Mouse (Mus musculus): ENCODE measurements at regions not wholly inside any gene's neighbourhood (a gene's known extent, or its start where the extent isn't known, plus 50 kb on each side); places are given as distances from the start of the nearest gene placed in this dataset.

GRCm38 (mm10) chr1:81671725-81672124 is 561.2 kb upstream of the Gm9747 start:
- Histone ChIP-seq H3K9ac (ENCODE audit: low read length) (no peak overlapping the region), H3K4me3 (ENCODE audit: low read depth, low read length) (no peak overlapping the region), H3K27ac (replicated peaks; ENCODE audit: low read depth, low read length) (no peak overlapping the region), H3K36me3 (ENCODE audit: control insufficient read depth, insufficient read depth, low read length) (no peaks in the 10 kb centered on the region), H3K9me3 (ENCODE audit: control insufficient read depth, low read length) (no peaks in the 10 kb centered on the region), H3K4me1 (ENCODE audit: control insufficient read depth, insufficient read depth, low read length) (no peaks in the 10 kb centered on the region), H3K4me2 (ENCODE audit: low read depth, severe bottlenecking) (no peak overlapping the region), H3K27me3 (ENCODE audit: control insufficient read depth, insufficient read depth, low read length) (no peaks in the 10 kb centered on the region)
- 83% methylated on average over 3 of the region's 3 CpGs for WGBS
- DNase-seq (ENCODE audit: low spot score) (no peak), ATAC-seq (ENCODE audit: insufficient number of reproducible peaks, low FRiP score, low TSS enrichment, low read depth) (no peak)

- H3K4me3 ChIP-seq (ENCODE audit: low read depth, low read length), result no peak overlapping the region
- no peak for ATAC-seq (ENCODE audit: insufficient number of reproducible peaks, low FRiP score, low TSS enrichment, low read depth)
- H3K9ac ChIP-seq (ENCODE audit: low read length), result no peak overlapping the region
- no peaks in the 10 kb centered on the region for H3K27me3 ChIP-seq (ENCODE audit: control insufficient read depth, insufficient read depth, low read length)
- no peak for DNase-seq (ENCODE audit: low spot score)
- no peak overlapping the region for H3K27ac ChIP-seq (replicated peaks; ENCODE audit: low read depth, low read length)
- no peaks in the 10 kb centered on the region for H3K4me1 ChIP-seq (ENCODE audit: control insufficient read depth, insufficient read depth, low read length)
- H3K36me3 ChIP-seq (ENCODE audit: control insufficient read depth, insufficient read depth, low read length), result no peaks in the 10 kb centered on the region
- H3K9me3 ChIP-seq (ENCODE audit: control insufficient read depth, low read length), result no peaks in the 10 kb centered on the region
- H3K4me2 ChIP-seq (ENCODE audit: low read depth, severe bottlenecking), result no peak overlapping the region
- 77% methylated on average over 5 of the region's 5 CpGs for WGBS
These were observed 557.2 kb upstream of the Gm9747 start for GRCm38 (mm10) chr1:81675576-81676342.

- Histone ChIP-seq H3K27ac (replicated peaks; ENCODE audit: low read depth, low read length) (no peak overlapping the region), H3K4me3 (ENCODE audit: low read depth, low read length) (no peak overlapping the region), H3K9me3 (ENCODE audit: control insufficient read depth, low read length) (no peaks in the 10 kb centered on the region), H3K27me3 (ENCODE audit: control insufficient read depth, insufficient read depth, low read length) (no peaks in the 10 kb centered on the region), H3K9ac (ENCODE audit: low read length) (no peak overlapping the region), H3K4me2 (ENCODE audit: low read depth, severe bottlenecking) (no peak overlapping the region), H3K4me1 (ENCODE audit: control insufficient read depth, insufficient read depth, low read length) (no peaks in the 10 kb centered on the region), H3K36me3 (ENCODE audit: control insufficient read depth, insufficient read depth, low read length) (no peaks in the 10 kb centered on the region)
- DNase-seq (ENCODE audit: low spot score) (no peak), ATAC-seq (ENCODE audit: insufficient number of reproducible peaks, low FRiP score, low TSS enrichment, low read depth) (no peak)
- WGBS, result 51% methylated on average over 1 of the region's 1 CpGs
These were observed 555.0 kb upstream of the Gm9747 start for GRCm38 (mm10) chr1:81677768-81678400.

GRCm38 (mm10) chr1:81696129-81696528 is 536.8 kb upstream of the Gm9747 start:
- Histone ChIP-seq H3K9ac (ENCODE audit: low read length) (no peak overlapping the region), H3K4me3 (ENCODE audit: low read depth, low read length) (no peak overlapping the region), H3K27ac (replicated peaks; ENCODE audit: low read depth, low read length) (no peak overlapping the region), H3K36me3 (ENCODE audit: control insufficient read depth, insufficient read depth, low read length) (no peaks in the 10 kb centered on the region), H3K4me1 (ENCODE audit: control insufficient read depth, insufficient read depth, low read length) (no peaks in the 10 kb centered on the region), H3K4me2 (ENCODE audit: low read depth, severe bottlenecking) (no peak overlapping the region), H3K9me3 (ENCODE audit: control insufficient read depth, low read length) (no peaks in the 10 kb centered on the region; the same call in 1 of the 2 replicates), H3K27me3 (ENCODE audit: control insufficient read depth, insufficient read depth, low read length) (no peaks in the 10 kb centered on the region)
- DNase-seq (ENCODE audit: low spot score) (no peak), ATAC-seq (ENCODE audit: insufficient number of reproducible peaks, low FRiP score, low TSS enrichment, low read depth) (no peak)

GRCm38 (mm10) chr1:81709169-81709568 is 523.7 kb upstream of the Gm9747 start:
- Histone ChIP-seq H3K4me3 (ENCODE audit: low read depth, low read length) (no peak overlapping the region), H3K9ac (ENCODE audit: low read length) (no peak overlapping the region), H3K36me3 (ENCODE audit: control insufficient read depth, insufficient read depth, low read length) (no peaks in the 10 kb centered on the region), H3K9me3 (ENCODE audit: control insufficient read depth, low read length) (no peaks in the 10 kb centered on the region), H3K4me2 (ENCODE audit: low read depth, severe bottlenecking) (no peak overlapping the region), H3K27ac (replicated peaks; ENCODE audit: low read depth, low read length) (no peak overlapping the region), H3K4me1 (ENCODE audit: control insufficient read depth, insufficient read depth, low read length) (no peaks in the 10 kb centered on the region), H3K27me3 (ENCODE audit: control insufficient read depth, insufficient read depth, low read length) (no peaks in the 10 kb centered on the region)
- WGBS, result 87% methylated on average over 4 of the region's 4 CpGs
- ATAC-seq (ENCODE audit: insufficient number of reproducible peaks, low FRiP score, low TSS enrichment, low read depth) (no peak), DNase-seq (ENCODE audit: low spot score) (no peak)

GRCm38 (mm10) chr1:81717091-81717490 is 515.8 kb upstream of the Gm9747 start:
- WGBS, result 87% methylated on average over 6 of the region's 6 CpGs
- H3K27ac ChIP-seq (replicated peaks; ENCODE audit: low read depth, low read length), result no peak overlapping the region
- no peaks in the 10 kb centered on the region for H3K27me3 ChIP-seq (ENCODE audit: control insufficient read depth, insufficient read depth, low read length)
- H3K36me3 ChIP-seq (ENCODE audit: control insufficient read depth, insufficient read depth, low read length), result no peaks in the 10 kb centered on the region
- no peaks in the 10 kb centered on the region for H3K9me3 ChIP-seq (ENCODE audit: control insufficient read depth, low read length)
- no peak overlapping the region for H3K4me2 ChIP-seq (ENCODE audit: low read depth, severe bottlenecking)
- H3K4me1 ChIP-seq (ENCODE audit: control insufficient read depth, insufficient read depth, low read length), result no peaks in the 10 kb centered on the region
- no peak overlapping the region for H3K9ac ChIP-seq (ENCODE audit: low read length)
- no peak overlapping the region for H3K4me3 ChIP-seq (ENCODE audit: low read depth, low read length)
- DNase-seq (ENCODE audit: low spot score), result no peak
- no peak for ATAC-seq (ENCODE audit: insufficient number of reproducible peaks, low FRiP score, low TSS enrichment, low read depth)

- Histone ChIP-seq H3K27ac (replicated peaks; ENCODE audit: low read depth, low read length) (no peak overlapping the region), H3K9me3 (ENCODE audit: control insufficient read depth, low read length) (no peaks in the 10 kb centered on the region), H3K36me3 (ENCODE audit: control insufficient read depth, insufficient read depth, low read length) (no peaks in the 10 kb centered on the region), H3K4me2 (ENCODE audit: low read depth, severe bottlenecking) (no peak overlapping the region), H3K4me3 (ENCODE audit: low read depth, low read length) (no peak overlapping the region), H3K9ac (ENCODE audit: low read length) (no peak overlapping the region), H3K27me3 (ENCODE audit: control insufficient read depth, insufficient read depth, low read length) (no peaks in the 10 kb centered on the region), H3K4me1 (ENCODE audit: control insufficient read depth, insufficient read depth, low read length) (no peaks in the 10 kb centered on the region)
- no peak for ATAC-seq (ENCODE audit: insufficient number of reproducible peaks, low FRiP score, low TSS enrichment, low read depth)
- DNase-seq (ENCODE audit: low spot score), result no peak
These were observed 514.7 kb upstream of the Gm9747 start for GRCm38 (mm10) chr1:81718233-81718632.

GRCm38 (mm10) chr1:81724859-81725258 is 508.1 kb upstream of the Gm9747 start:
- no peaks in the 10 kb centered on the region for H3K4me1 ChIP-seq (ENCODE audit: control insufficient read depth, insufficient read depth, low read length)
- no peak overlapping the region for H3K27ac ChIP-seq (replicated peaks; ENCODE audit: low read depth, low read length)
- H3K4me3 ChIP-seq (ENCODE audit: low read depth, low read length), result no peak overlapping the region
- no peak overlapping the region for H3K9ac ChIP-seq (ENCODE audit: low read length)
- H3K9me3 ChIP-seq (ENCODE audit: control insufficient read depth, low read length), result no peaks in the 10 kb centered on the region
- H3K4me2 ChIP-seq (ENCODE audit: low read depth, severe bottlenecking), result no peak overlapping the region
- H3K27me3 ChIP-seq (ENCODE audit: control insufficient read depth, insufficient read depth, low read length), result no peaks in the 10 kb centered on the region
- no peak for DNase-seq (ENCODE audit: low spot score)
- ATAC-seq (ENCODE audit: insufficient number of reproducible peaks, low FRiP score, low TSS enrichment, low read depth), result no peak
- H3K36me3 ChIP-seq (ENCODE audit: control insufficient read depth, insufficient read depth, low read length), result no peaks in the 10 kb centered on the region
- 77% methylated on average over 2 of the region's 2 CpGs for WGBS
